Mouse (Mus musculus): ENCODE results near the gene Wnt8b. TPM values are rescaled to one million over a fixed set of nuclear protein-coding genes. Genes with fewer than 3 reads are reported as not detected.

Wnt8b gene
- polyA plus RNA-seq, 1 experiment = not detected

GRCm38 (mm10) chr19:44515769-44516168 is 22.5 kb downstream of the Wnt8b start:
- TF ChIP-seq MYOD1 (IDR thresholded peaks at IDR 0.05; ENCODE audit: control insufficient read depth, insufficient read length, low read depth) = no peak
- no peak for TF ChIP-seq FOSL1 (IDR thresholded peaks at IDR 0.05; ENCODE audit: insufficient read depth, low read length, poor library complexity, severe bottlenecking)
- no peak for TF ChIP-seq CTCF (IDR thresholded peaks at IDR 0.05; ENCODE audit: control insufficient read depth, insufficient read depth, insufficient read length)
- TF ChIP-seq MYOG (IDR thresholded peaks at IDR 0.05; ENCODE audit: control insufficient read depth, extremely low read depth, insufficient read length) = no peak
- no peak for TF ChIP-seq MAX (IDR thresholded peaks at IDR 0.05)
- no peak for TF ChIP-seq CEBPB (IDR thresholded peaks at IDR 0.05; ENCODE audit: low read depth)
- no peak for TF ChIP-seq USF1 (IDR thresholded peaks at IDR 0.05; ENCODE audit: low read depth)
- H3ac ChIP-seq (ENCODE audit: control insufficient read depth, insufficient read length, low read depth) = no peak overlapping the region
- H3K27me3 ChIP-seq (ENCODE audit: control insufficient read depth, insufficient read depth, insufficient read length) = peaks cover 78% of the 10 kb centered on the region
- H3K79me2 ChIP-seq (ENCODE audit: control insufficient read depth, insufficient read depth) = no peaks in the 10 kb centered on the region
- no peaks in the 10 kb centered on the region for H3K79me3 ChIP-seq (ENCODE audit: low read depth)
- H3K4me3 ChIP-seq (ENCODE audit: insufficient read depth, poor library complexity, severe bottlenecking) = no peak overlapping the region
- no peaks in the 10 kb centered on the region for H3K36me3 ChIP-seq (ENCODE audit: control insufficient read depth, insufficient read depth)

GRCm38 (mm10) chr19:44517996-44518768 is 24.9 kb downstream of the Wnt8b start:
- peaks cover 59% of the 10 kb centered on the region for H3K27me3 ChIP-seq (ENCODE audit: control insufficient read depth, insufficient read depth, insufficient read length)
- H3ac ChIP-seq (ENCODE audit: control insufficient read depth, insufficient read length, low read depth) = no peak overlapping the region
- no peaks in the 10 kb centered on the region for H3K36me3 ChIP-seq (ENCODE audit: control insufficient read depth, insufficient read depth)
- TF ChIP-seq CTCF (IDR thresholded peaks at IDR 0.05; ENCODE audit: control insufficient read depth, insufficient read depth, insufficient read length) = no peak
- TF ChIP-seq CEBPB (IDR thresholded peaks at IDR 0.05; ENCODE audit: low read depth) = no peak
- no peak for TF ChIP-seq FOSL1 (IDR thresholded peaks at IDR 0.05; ENCODE audit: insufficient read depth, low read length, poor library complexity, severe bottlenecking)
- no peak for TF ChIP-seq MAX (IDR thresholded peaks at IDR 0.05)
- no peaks in the 10 kb centered on the region for H3K79me2 ChIP-seq (ENCODE audit: control insufficient read depth, insufficient read depth)
- H3K4me3 ChIP-seq (ENCODE audit: insufficient read depth, poor library complexity, severe bottlenecking) = no peak overlapping the region
- H3K79me3 ChIP-seq (ENCODE audit: low read depth) = no peaks in the 10 kb centered on the region

DNA sequence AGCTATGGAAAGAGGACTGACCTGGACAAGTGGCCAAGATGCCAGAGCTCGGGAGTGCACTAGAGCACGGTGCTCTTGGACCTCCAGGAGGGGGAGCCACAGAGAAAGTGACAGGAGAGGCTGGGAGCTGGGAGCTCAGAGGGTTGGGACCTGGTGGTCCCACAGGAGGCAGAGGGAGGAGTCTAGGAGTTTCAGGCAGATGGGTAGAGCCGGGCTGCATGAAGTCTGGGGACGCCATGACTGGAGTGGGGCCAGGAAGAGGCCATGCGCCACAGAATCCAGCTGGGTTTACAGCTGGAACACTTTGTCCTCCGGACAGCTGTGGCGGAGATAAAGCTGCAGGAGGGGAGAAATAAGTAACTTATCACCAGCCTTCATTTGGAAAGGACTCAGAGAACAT is 25.9 kb downstream of the Wnt8b start:
- H3K27me3 ChIP-seq (ENCODE audit: control insufficient read depth, insufficient read depth, insufficient read length) = peaks cover 59% of the 10 kb centered on the region
- no peak for TF ChIP-seq MYOD1 (IDR thresholded peaks at IDR 0.05; ENCODE audit: control insufficient read depth, insufficient read length, low read depth)
- no peak for TF ChIP-seq MAX (IDR thresholded peaks at IDR 0.05)
- no peak for TF ChIP-seq CTCF (IDR thresholded peaks at IDR 0.05; ENCODE audit: control insufficient read depth, insufficient read depth, insufficient read length)
- no peak for TF ChIP-seq MYOG (IDR thresholded peaks at IDR 0.05; ENCODE audit: control insufficient read depth, extremely low read depth, insufficient read length)
- TF ChIP-seq FOSL1 (IDR thresholded peaks at IDR 0.05; ENCODE audit: insufficient read depth, low read length, poor library complexity, severe bottlenecking) = no peak
- no peak for TF ChIP-seq USF1 (IDR thresholded peaks at IDR 0.05; ENCODE audit: low read depth)
- no peak for TF ChIP-seq CEBPB (IDR thresholded peaks at IDR 0.05; ENCODE audit: low read depth)
- no peak overlapping the region for H3K4me3 ChIP-seq (ENCODE audit: insufficient read depth, poor library complexity, severe bottlenecking)

DNA sequence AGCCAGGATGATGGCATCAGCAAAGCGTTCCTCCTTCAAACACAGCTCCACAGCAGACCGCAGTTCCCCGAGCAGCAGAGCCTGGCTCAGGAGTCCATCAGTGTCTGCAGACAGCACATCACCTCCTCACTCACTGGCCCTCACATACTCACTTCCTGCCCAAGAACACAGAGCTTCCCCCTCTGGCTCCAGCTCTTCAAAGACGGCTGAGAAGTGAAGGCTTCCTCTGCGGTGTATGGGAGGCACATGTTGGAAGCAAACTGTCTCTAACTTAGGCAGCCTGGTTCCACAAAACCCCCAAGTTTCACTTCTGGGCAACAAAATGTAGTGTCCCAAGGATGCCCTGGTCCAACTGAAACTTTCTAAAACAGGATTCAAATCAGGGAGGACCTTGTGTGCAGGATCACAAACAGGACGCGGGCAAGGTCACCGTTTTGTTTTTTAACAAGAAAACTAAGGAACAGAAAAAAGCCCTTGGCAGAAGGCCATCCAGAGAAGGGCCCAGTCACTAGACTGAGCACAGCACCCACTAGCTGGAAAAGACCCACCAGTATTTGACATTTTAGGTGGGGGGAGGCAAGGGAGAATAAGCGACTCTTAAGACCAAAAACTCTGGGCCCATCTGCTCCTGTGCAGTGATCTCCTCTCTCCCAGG is 32.4 kb downstream of the Wnt8b start:
- Histone ChIP-seq H3K27me3 (ENCODE audit: control insufficient read depth, insufficient read depth, insufficient read length) (peaks cover 63% of the 10 kb centered on the region), H3ac (ENCODE audit: control insufficient read depth, insufficient read length, low read depth) (no peak overlapping the region), H3K79me2 (ENCODE audit: control insufficient read depth, insufficient read depth) (no peaks in the 10 kb centered on the region)

More for the DNA sequence above, 25.9 kb downstream of the Wnt8b start:
- Histone ChIP-seq H3K79me2 (ENCODE audit: control insufficient read depth, insufficient read depth) (no peaks in the 10 kb centered on the region), H3K36me3 (ENCODE audit: control insufficient read depth, insufficient read depth) (no peaks in the 10 kb centered on the region), H3K79me3 (ENCODE audit: low read depth) (no peaks in the 10 kb centered on the region), H3ac (ENCODE audit: control insufficient read depth, insufficient read length, low read depth) (no peak overlapping the region)

DNA sequence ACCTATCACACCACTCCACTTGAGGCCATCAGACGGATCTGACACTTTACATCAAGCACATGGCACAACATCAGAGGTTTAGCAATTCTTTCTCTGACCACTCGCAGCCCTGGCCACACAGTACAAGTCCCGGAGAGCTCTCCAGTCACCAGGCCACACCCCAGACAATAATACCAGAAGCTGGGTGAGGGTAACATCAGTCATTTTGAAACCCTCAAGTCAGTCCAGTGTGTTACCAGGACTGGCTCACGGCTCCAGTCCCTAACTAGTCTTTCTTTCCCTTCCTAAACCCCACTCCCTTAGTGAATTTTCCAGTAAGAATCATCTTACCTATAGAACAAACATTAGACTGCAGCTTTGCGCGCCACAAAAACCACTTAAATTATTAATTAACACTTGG is 36.7 kb downstream of the Wnt8b start:
- Histone ChIP-seq H3K79me2 (ENCODE audit: control insufficient read depth, insufficient read depth) (no peaks in the 10 kb centered on the region), H3K4me3 (ENCODE audit: insufficient read depth, poor library complexity, severe bottlenecking) (no peak overlapping the region), H3K27me3 (ENCODE audit: control insufficient read depth, insufficient read depth, insufficient read length) (peaks cover 80% of the 10 kb centered on the region), H3ac (ENCODE audit: control insufficient read depth, insufficient read length, low read depth) (no peak overlapping the region), H3K36me3 (ENCODE audit: control insufficient read depth, insufficient read depth) (no peaks in the 10 kb centered on the region), H3K79me3 (ENCODE audit: low read depth) (no peaks in the 10 kb centered on the region)
- TF ChIP-seq MYOD1 (IDR thresholded peaks at IDR 0.05; ENCODE audit: control insufficient read depth, insufficient read length, low read depth) (no peak), CEBPB (IDR thresholded peaks at IDR 0.05; ENCODE audit: low read depth) (no peak)

More for the DNA sequence above, 32.4 kb downstream of the Wnt8b start:
- Histone ChIP-seq H3K36me3 (ENCODE audit: control insufficient read depth, insufficient read depth) (no peaks in the 10 kb centered on the region), H3K79me3 (ENCODE audit: low read depth) (no peaks in the 10 kb centered on the region), H3K4me3 (ENCODE audit: insufficient read depth, poor library complexity, severe bottlenecking) (no peak overlapping the region)
- TF ChIP-seq USF1 (IDR thresholded peaks at IDR 0.05; ENCODE audit: low read depth) (no peak), CTCF (IDR thresholded peaks at IDR 0.05; ENCODE audit: control insufficient read depth, insufficient read depth, insufficient read length) (no peak), CEBPB (IDR thresholded peaks at IDR 0.05; ENCODE audit: low read depth) (no peak), MYOD1 (IDR thresholded peaks at IDR 0.05; ENCODE audit: control insufficient read depth, insufficient read length, low read depth) (no peak), MYOG (IDR thresholded peaks at IDR 0.05; ENCODE audit: control insufficient read depth, extremely low read depth, insufficient read length) (no peak), MAX (IDR thresholded peaks at IDR 0.05) (no peak), FOSL1 (IDR thresholded peaks at IDR 0.05; ENCODE audit: insufficient read depth, low read length, poor library complexity, severe bottlenecking) (no peak)

All from C2C12 (cell line).